Mouse (Mus musculus) gastrocnemius, postnatal 4 days (tissue): ENCODE results near the gene Slc4a4. TPM values are rescaled to one million over a fixed set of nuclear protein-coding genes. Genes with fewer than 3 reads are reported as not detected.

Experiments used
- DNase-seq, 2 experiments: peaks; one replicate each; pipeline ENCODE4 v3.0.0; 2021 to 2022; ENCODE audit warnings: low spot score in 2 of 2, mixed read lengths in 2 of 2
- long read RNA-seq, 2 experiments: library from polyadenylated mRNA; stranded (forward); transcript quantifications; one replicate each; pipeline ENCODE4 v2.0.0; 2021
- total RNA-seq, 2 experiments: library from RNA; stranded (reverse); gene quantifications; 2 replicates each; pipeline ENCODE4 v1.2.3; 2021

Gene Slc4a4
- total RNA-seq, result 10 to 100 TPM; 12.1 to 17.8 TPM
- long read RNA-seq, experiment 1, full-length matches to known transcripts, result 3 of 3 reads
- long read RNA-seq, experiment 1, partial matches to known transcripts, result 0 of 3 reads
- long read RNA-seq, experiment 1, other reads (novel, unspliced or antisense), result 0 of 3 reads
- long read RNA-seq, experiment 2, full-length matches to known transcripts, result 1 of 4 reads
- long read RNA-seq, experiment 2, partial matches to known transcripts, result 2 of 4 reads
- long read RNA-seq, experiment 2, other reads (novel, unspliced or antisense), result 1 of 4 reads

GRCm38 (mm10) chr5:88886668-88887555 lies at the start of gene Slc4a4:
TSS of gene Slc4a4 (plus strand) at chr5:88886818.
- DNase-seq, result peak; percentile 62 to 74

GRCm38 (mm10) chr5:88840080-88840798 lies 46.4 kb upstream of the Slc4a4 start:
- no peak for DNase-seq

- DNase-seq, result no peak
Observed at GRCm38 (mm10) chr5:88857311-88857710, 29.3 kb upstream of the Slc4a4 start.

GRCm38 (mm10) chr5:88857801-88858200 lies 28.8 kb upstream of the Slc4a4 start:
- no peak for DNase-seq

- no peak for DNase-seq
Observed at GRCm38 (mm10) chr5:88858226-88858625, 28.4 kb upstream of the Slc4a4 start.

- DNase-seq, result peak in 1 of 2 experiments; percentile 18
Observed at GRCm38 (mm10) chr5:88862163-88862562, 24.5 kb upstream of the Slc4a4 start.

- DNase-seq, result no peak
Observed at GRCm38 (mm10) chr5:88862794-88863193, 23.8 kb upstream of the Slc4a4 start.

- DNase-seq, result peak in 1 of 2 experiments; percentile 25
Observed at GRCm38 (mm10) chr5:88884101-88884500, 2.5 kb upstream of the Slc4a4 start.

GRCm38 (mm10) chr5:88885503-88885902 lies 1.1 kb upstream of the Slc4a4 start:
- DNase-seq, result no peak

GRCm38 (mm10) chr5:88885944-88886343 lies 674 bp upstream of the Slc4a4 start:
- DNase-seq, result no peak

GRCm38 (mm10) chr5:88886349-88886667 lies 310 bp upstream of the Slc4a4 start:
- no peak for DNase-seq

- peak in 1 of 2 experiments; percentile 30 for DNase-seq
Observed at GRCm38 (mm10) chr5:88887556-88888412, 1.2 kb downstream of the Slc4a4 start.

GRCm38 (mm10) chr5:88888413-88888700 lies 1.7 kb downstream of the Slc4a4 start:
- no peak for DNase-seq

GRCm38 (mm10) chr5:88889326-88889725 lies 2.7 kb downstream of the Slc4a4 start:
- no peak for DNase-seq

GRCm38 (mm10) chr5:88890146-88890545 lies 3.5 kb downstream of the Slc4a4 start:
- DNase-seq, result no peak

GRCm38 (mm10) chr5:88896574-88896973 lies 10.0 kb downstream of the Slc4a4 start:
- DNase-seq, result no peak

- no peak for DNase-seq
Observed at GRCm38 (mm10) chr5:88903111-88903510, 16.5 kb downstream of the Slc4a4 start.

- DNase-seq, result no peak
Observed at GRCm38 (mm10) chr5:88903526-88903925, 16.9 kb downstream of the Slc4a4 start.

GRCm38 (mm10) chr5:88904841-88905240 lies 18.2 kb downstream of the Slc4a4 start:
- DNase-seq, result no peak

- no peak for DNase-seq
Observed at GRCm38 (mm10) chr5:88907615-88908014, 21.0 kb downstream of the Slc4a4 start.

GRCm38 (mm10) chr5:88912629-88913028 lies 26.0 kb downstream of the Slc4a4 start:
- no peak for DNase-seq
